Mouse (Mus musculus) lung, postnatal 0 days (tissue): ENCODE data around the gene Slc35f3.

Experiments used
- CTCF ChIP-seq: IDR thresholded peaks from 2 replicates; pipeline ENCODE4 v1.5.1; 2016; ENCODE audit warnings: antibody characterized with exemption, mild to moderate bottlenecking
- EP300 ChIP-seq: IDR thresholded peaks from 2 replicates; pipeline ENCODE4 v1.6.1; 2016; ENCODE audit warnings: antibody characterized with exemption, mild to moderate bottlenecking, control low read depth

- TF ChIP-seq CTCF (no peak), EP300 (no peak)
Measured at GRCm38 (mm10) chr8:126395917-126396316, 97.6 kb downstream of the Slc35f3 start.
